Mouse (Mus musculus): ENCODE data around the gene Tuba3b.

- TF ChIP-seq POLR2A (IDR thresholded peaks at IDR 0.05; ENCODE audit: low read depth, low read length) (no peak), CTCF (conservative IDR thresholded peaks at IDR 0.05; ENCODE audit: insufficient read depth, insufficient read length, low read depth, low read length) (no peak)
These were observed 35.8 kb upstream of the Tuba3b start for GRCm38 (mm10) chr6:145579761-145580160.

Data from kidney, adult 2 months (tissue).